Mouse (Mus musculus): ENCODE measurements around the gene Fev. TPM values are rescaled to one million over a fixed set of nuclear protein-coding genes. Genes with fewer than 3 reads are reported as not detected.

Gene Fev
- polyA plus RNA-seq, 2 experiments = 0.03 to 0.09 TPM

DNA sequence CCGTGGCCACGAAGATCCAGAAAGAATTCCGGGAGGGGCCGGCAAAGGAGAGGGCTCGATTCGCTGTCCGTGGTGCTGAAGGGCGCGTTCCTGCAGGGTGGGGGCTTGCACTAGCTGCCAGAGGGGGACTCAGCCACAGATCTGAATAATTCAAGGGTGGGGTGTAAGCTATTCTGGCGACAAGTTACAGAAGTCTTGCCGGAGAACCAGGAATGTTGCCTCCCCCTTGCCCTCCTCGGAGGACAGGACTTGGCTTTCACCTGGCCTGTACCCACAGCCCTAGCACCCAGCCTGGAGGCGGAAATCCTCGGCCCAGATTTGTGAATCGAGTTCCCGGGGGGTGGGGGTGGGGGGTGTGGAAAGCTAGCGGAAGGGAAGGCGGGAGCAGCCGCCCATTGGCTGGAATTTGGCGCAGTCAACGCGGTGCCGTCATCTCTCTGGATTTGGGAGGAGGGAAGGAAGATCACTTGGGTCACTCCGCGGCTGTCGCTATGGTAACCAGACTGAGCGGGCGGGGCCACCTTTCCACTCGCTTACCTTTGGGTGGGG lies 27.0 kb downstream of the Fev start:
- no peak overlapping the region for H3K27ac ChIP-seq
- H3K4me2 ChIP-seq (ENCODE audit: low read depth) = no peak overlapping the region
- ATAC-seq (ENCODE audit: insufficient read depth) (no peak), DNase-seq (ENCODE audit: low read depth in 3 of 3, low spot score in 3 of 3) (no peak)
- H3K9me3 ChIP-seq (ENCODE audit: control insufficient read depth, low read length) = no peaks in the 10 kb centered on the region
- H3K4me1 ChIP-seq (replicated peaks; ENCODE audit: control insufficient read depth in 2 of 2, insufficient read depth in 2 of 2, low read length in 1 of 2) = no peaks in the 10 kb centered on the region
- no peak overlapping the region for H3K9ac ChIP-seq (replicated peaks)
- no peaks in the 10 kb centered on the region for H3K36me3 ChIP-seq (replicated peaks; ENCODE audit: control insufficient read depth, insufficient read depth, low read depth)
- H3K27me3 ChIP-seq (ENCODE audit: control insufficient read depth, insufficient read depth, low read length) = peaks cover 59% of the 10 kb centered on the region
- TF ChIP-seq EP300 (IDR thresholded peaks at IDR 0.05; ENCODE audit: low read depth) (no peak), CTCF (IDR thresholded peaks at IDR 0.05; ENCODE audit: low read depth) (no peak)
- 2% methylated on average over 29 of the region's 29 CpGs for WGBS (ENCODE audit: insufficient replicate concordance)
- H3K4me3 ChIP-seq (ENCODE audit: insufficient read depth in 1 of 2, low read depth in 2 of 2, low read length in 2 of 2) = no peak overlapping the region

- WGBS (ENCODE audit: insufficient replicate concordance) = 7% methylated on average over 4 of the region's 4 CpGs
- ATAC-seq (ENCODE audit: insufficient read depth) (no peak), DNase-seq (ENCODE audit: low read depth in 3 of 3, low spot score in 3 of 3) (no peak)
- no peaks in the 10 kb centered on the region for H3K9me3 ChIP-seq (ENCODE audit: control insufficient read depth, low read length)
- H3K4me1 ChIP-seq (replicated peaks; ENCODE audit: control insufficient read depth in 2 of 2, insufficient read depth in 2 of 2, low read length in 1 of 2) = no peaks in the 10 kb centered on the region
- no peaks in the 10 kb centered on the region for H3K36me3 ChIP-seq (replicated peaks; ENCODE audit: control insufficient read depth, insufficient read depth, low read depth)
- peaks cover 62% of the 10 kb centered on the region for H3K27me3 ChIP-seq (ENCODE audit: control insufficient read depth, insufficient read depth, low read length)
- no peak overlapping the region for H3K9ac ChIP-seq (replicated peaks)
- TF ChIP-seq EP300 (IDR thresholded peaks at IDR 0.05; ENCODE audit: low read depth) = no peak
- TF ChIP-seq CTCF (IDR thresholded peaks at IDR 0.05; ENCODE audit: low read depth) = no peak
- H3K4me3 ChIP-seq (ENCODE audit: insufficient read depth in 1 of 2, low read depth in 2 of 2, low read length in 2 of 2) = no peak overlapping the region
- H3K4me2 ChIP-seq (ENCODE audit: low read depth) = no peak overlapping the region
- H3K27ac ChIP-seq = no peak overlapping the region
Observed at GRCm38 (mm10) chr1:74857677-74858076, 27.5 kb downstream of the Fev start.

- no peaks in the 10 kb centered on the region for H3K4me1 ChIP-seq (replicated peaks; ENCODE audit: control insufficient read depth in 2 of 2, insufficient read depth in 2 of 2, low read length in 1 of 2)
- no peak overlapping the region for H3K4me2 ChIP-seq (ENCODE audit: low read depth)
- no peak overlapping the region for H3K9ac ChIP-seq (replicated peaks)
- H3K36me3 ChIP-seq (replicated peaks; ENCODE audit: control insufficient read depth, insufficient read depth, low read depth) = no peaks in the 10 kb centered on the region
- H3K27me3 ChIP-seq (ENCODE audit: control insufficient read depth, insufficient read depth, low read length) = peaks cover 66% of the 10 kb centered on the region
- H3K9me3 ChIP-seq (ENCODE audit: control insufficient read depth, low read length) = no peaks in the 10 kb centered on the region
- WGBS (ENCODE audit: insufficient replicate concordance) = 2% methylated on average over 20 of the region's 20 CpGs
- H3K27ac ChIP-seq = no peak overlapping the region
- no peak overlapping the region for H3K4me3 ChIP-seq (ENCODE audit: insufficient read depth in 1 of 2, low read depth in 2 of 2, low read length in 2 of 2)
- ATAC-seq (ENCODE audit: insufficient read depth) (no peak), DNase-seq (ENCODE audit: low read depth in 3 of 3, low spot score in 3 of 3) (no peak)
- TF ChIP-seq EP300 (IDR thresholded peaks at IDR 0.05; ENCODE audit: low read depth) (no peak), CTCF (IDR thresholded peaks at IDR 0.05; ENCODE audit: low read depth) (no peak)
Observed at GRCm38 (mm10) chr1:74857201-74857600, 28.0 kb downstream of the Fev start.

DNA sequence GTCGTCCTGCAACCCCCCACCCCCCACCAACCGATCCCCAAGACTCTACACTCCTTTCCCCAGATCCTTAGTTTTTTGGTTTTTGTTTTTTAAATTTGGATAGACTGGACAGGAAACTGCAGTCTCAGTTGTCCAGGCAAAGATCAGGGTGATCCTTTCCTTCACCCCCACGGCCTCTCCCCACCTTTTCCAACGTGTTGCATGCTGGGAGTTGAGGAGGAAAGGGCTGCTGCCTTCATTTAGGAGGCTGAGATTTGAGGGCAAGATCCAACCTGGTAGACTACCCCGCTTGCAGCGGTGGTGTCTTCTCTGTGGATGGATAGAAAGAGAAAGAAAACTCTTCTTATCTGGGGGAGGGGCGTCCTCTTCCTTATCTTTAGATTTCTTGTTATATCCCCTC lies 28.4 kb downstream of the Fev start:
- no peak for TF ChIP-seq CTCF (IDR thresholded peaks at IDR 0.05; ENCODE audit: low read depth)
- no peak for TF ChIP-seq EP300 (IDR thresholded peaks at IDR 0.05; ENCODE audit: low read depth)
- Histone ChIP-seq H3K4me2 (ENCODE audit: low read depth) (no peak overlapping the region), H3K4me3 (ENCODE audit: insufficient read depth in 1 of 2, low read depth in 2 of 2, low read length in 2 of 2) (no peak overlapping the region), H3K27ac (no peak overlapping the region), H3K27me3 (ENCODE audit: control insufficient read depth, insufficient read depth, low read length) (peaks cover 70% of the 10 kb centered on the region), H3K4me1 (replicated peaks; ENCODE audit: control insufficient read depth in 2 of 2, insufficient read depth in 2 of 2, low read length in 1 of 2) (no peaks in the 10 kb centered on the region), H3K9me3 (ENCODE audit: control insufficient read depth, low read length) (no peaks in the 10 kb centered on the region), H3K9ac (replicated peaks) (no peak overlapping the region), H3K36me3 (replicated peaks; ENCODE audit: control insufficient read depth, insufficient read depth, low read depth) (no peaks in the 10 kb centered on the region)
- WGBS (ENCODE audit: insufficient replicate concordance) = 1% methylated on average over 7 of the region's 7 CpGs
- ATAC-seq (ENCODE audit: insufficient read depth) (no peak), DNase-seq (ENCODE audit: low read depth in 3 of 3, low spot score in 3 of 3) (no peak)

DNA sequence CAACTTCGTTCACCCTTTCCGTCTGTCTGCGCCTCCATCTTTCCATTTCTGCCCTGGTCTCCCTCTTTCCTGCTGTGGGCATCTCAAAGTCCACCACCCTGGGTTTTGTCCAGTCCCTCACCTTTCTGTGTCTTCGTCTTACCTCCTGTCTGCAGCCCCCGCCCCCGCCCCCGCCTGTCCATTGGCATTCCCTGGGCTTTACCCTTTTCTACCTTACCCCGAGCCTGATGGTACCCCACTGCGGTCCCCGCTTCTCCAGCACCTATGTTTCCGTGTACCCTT lies 28.8 kb downstream of the Fev start:
- Histone ChIP-seq H3K4me3 (ENCODE audit: insufficient read depth in 1 of 2, low read depth in 2 of 2, low read length in 2 of 2) (no peak overlapping the region), H3K27ac (no peak overlapping the region), H3K27me3 (ENCODE audit: control insufficient read depth, insufficient read depth, low read length) (peaks cover 72% of the 10 kb centered on the region), H3K9ac (replicated peaks) (no peak overlapping the region), H3K9me3 (ENCODE audit: control insufficient read depth, low read length) (no peaks in the 10 kb centered on the region), H3K36me3 (replicated peaks; ENCODE audit: control insufficient read depth, insufficient read depth, low read depth) (no peaks in the 10 kb centered on the region), H3K4me2 (ENCODE audit: low read depth) (no peak overlapping the region), H3K4me1 (replicated peaks; ENCODE audit: control insufficient read depth in 2 of 2, insufficient read depth in 2 of 2, low read length in 1 of 2) (no peaks in the 10 kb centered on the region)
- TF ChIP-seq CTCF (IDR thresholded peaks at IDR 0.05; ENCODE audit: low read depth) = no peak
- no peak for TF ChIP-seq EP300 (IDR thresholded peaks at IDR 0.05; ENCODE audit: low read depth)
- DNase-seq (ENCODE audit: low read depth in 3 of 3, low spot score in 3 of 3) (no peak), ATAC-seq (ENCODE audit: insufficient read depth) (no peak)
- WGBS (ENCODE audit: insufficient replicate concordance) = 4% methylated on average over 11 of the region's 11 CpGs
